Comparison of ENCODE assay signal across 15 mouse cellular contexts in genomic region chr19:8592873-8593408, GRCm38 (mm10). TPM values are rescaled to one million over a fixed set of nuclear protein-coding genes. Genes with fewer than 3 reads are reported as not detected.
DNase-seq lines count a peak whose midpoint lies in the region; ATAC-seq and TF ChIP-seq lines count a peak whose summit lies in the region.
"Had no signal": no experiment of that assay in that cellular context is flagged by ENCODE, and none has a peak within 500 bp of the region (broad histone marks: within the 10 kb centered on the region; RNA-seq: fewer than 3 reads in every experiment).

No protein-coding gene starts in this region.

- ATAC-seq in midbrain, postnatal 0 days (ENCODE audit: low FRiP score), result no peak
- no peak for ATAC-seq in midbrain, embryonic 13.5 days
- ATAC-seq: forebrain, postnatal 0 days had no signal

- 56% methylated on average over 6 of the region's 6 CpGs for WGBS in heart, embryonic 10.5 days
- WGBS in midbrain, postnatal 0 days, result 55% methylated on average over 6 of the region's 6 CpGs
- 60% methylated on average over 6 of the region's 6 CpGs for WGBS in midbrain, embryonic 13.5 days

- no peaks in the 10 kb centered on the region for H3K9me3 ChIP-seq in heart, embryonic 10.5 days
- H3K9me3 ChIP-seq in midbrain, postnatal 0 days (ENCODE audit: low read length), result no peaks in the 10 kb centered on the region
- no peaks in the 10 kb centered on the region for H3K9me3 ChIP-seq in midbrain, embryonic 13.5 days

- H3K4me2 ChIP-seq in midbrain, postnatal 0 days (ENCODE audit: low read depth, low read length, poor library complexity, severe bottlenecking), result 0 out of 2 replicates have a peak overlapping the region, but pooled peaks have one; percentile 2
- no peak overlapping the region for H3K4me2 ChIP-seq in midbrain, embryonic 13.5 days (replicated peaks)

- no peak overlapping the region for H3K9ac ChIP-seq in midbrain, postnatal 0 days (replicated peaks; ENCODE audit: low read length, poor library complexity, severe bottlenecking)
- H3K9ac ChIP-seq in midbrain, embryonic 13.5 days (replicated peaks), result no peak overlapping the region
- H3K9ac ChIP-seq: forebrain, postnatal 0 days had no signal

- DNase-seq in heart, embryonic 10.5 days (ENCODE audit: low spot score), result no peak
- DNase-seq in heart, postnatal 4 days, result no peak
- DNase-seq in midbrain, postnatal 0 days (ENCODE audit: low spot score), result no peak
- peak; percentile 68 for DNase-seq in kidney, postnatal 14 days
- peak; percentile 17 to 25 for DNase-seq in thymus, postnatal 36 days
- no peak for DNase-seq in adrenal gland, postnatal 36 days
- no peak for DNase-seq in spleen, postnatal 36 days (ENCODE audit: low spot score in 2 of 2)
- DNase-seq: adrenal gland, postnatal 25 days; forebrain, postnatal 0 days; layer of hippocampus, postnatal 36 days had no signal

- no peak overlapping the region for H3K4me3 ChIP-seq in heart, embryonic 10.5 days
- H3K4me3 ChIP-seq in midbrain, postnatal 0 days (ENCODE audit: low read depth, low read length), result no peak overlapping the region
- no peak overlapping the region for H3K4me3 ChIP-seq in midbrain, embryonic 13.5 days (replicated peaks)

- no peaks in the 10 kb centered on the region for H3K36me3 ChIP-seq in heart, embryonic 10.5 days
- H3K36me3 ChIP-seq in midbrain, postnatal 0 days (ENCODE audit: insufficient read depth, low read length), result no peaks in the 10 kb centered on the region
- H3K36me3 ChIP-seq in midbrain, embryonic 13.5 days, result no peaks in the 10 kb centered on the region

- TF ChIP-seq CTCF in midbrain, postnatal 0 days (IDR thresholded peaks at IDR 0.05), result no peak

- H3K4me1 ChIP-seq in heart, embryonic 10.5 days, result peaks cover 39% of the 10 kb centered on the region
- H3K4me1 ChIP-seq in midbrain, postnatal 0 days (ENCODE audit: insufficient read depth, low read length), result no peaks in the 10 kb centered on the region
- H3K4me1 ChIP-seq in midbrain, embryonic 13.5 days (replicated peaks), result peaks cover 18% of the 10 kb centered on the region

- peak overlapping the region; percentile 17; the same call in 1 of the 2 replicates for H3K27ac ChIP-seq in heart, embryonic 10.5 days
- no peak overlapping the region for H3K27ac ChIP-seq in midbrain, postnatal 0 days (ENCODE audit: low read depth, low read length)
- H3K27ac ChIP-seq in midbrain, embryonic 13.5 days, result no peak overlapping the region

- no peaks in the 10 kb centered on the region for H3K27me3 ChIP-seq in heart, embryonic 10.5 days (ENCODE audit: insufficient read depth, poor library complexity, severe bottlenecking)
- no peaks in the 10 kb centered on the region for H3K27me3 ChIP-seq in midbrain, postnatal 0 days (ENCODE audit: insufficient read depth, low read length)
- H3K27me3 ChIP-seq in midbrain, embryonic 13.5 days, result no peaks in the 10 kb centered on the region

RNA-seq across cellular contexts. Expression of gene Slc22a8, which starts 1.9 kb away (rescaled TPM):
- 0.23 and 0.48 TPM in 2 replicates for polyA plus RNA-seq in heart, embryonic 10.5 days (2016; fragmentation: Nextera tagmentation; extraction: Ambion mirVana)
- total RNA-seq in heart, postnatal 4 days (2021), result not detected
- 12.9 and 14.7 TPM in 2 replicates for total RNA-seq in midbrain, postnatal 0 days (2014; rRNA removed)
- 20.3 and 20.9 TPM in 2 replicates for polyA plus RNA-seq in midbrain, postnatal 0 days (2015; fragmentation: Nextera tagmentation; extraction: Ambion mirVana)
- 3.8 and 4.2 TPM in 2 replicates for polyA plus RNA-seq in midbrain, embryonic 13.5 days (2015; fragmentation: Nextera tagmentation; extraction: Ambion mirVana)
- under 1 TPM in 1 of 2 experiments, not detected in 1; 0.36 TPM for total RNA-seq in adrenal gland, postnatal 36 days (2021)
- total RNA-seq: common myeloid progenitor, adult 5-6 weeks; gastrocnemius, postnatal 4 days had no signal
- polyA plus RNA-seq: inflammation-experienced regulatory T-cells, adult 6 months had no signal

RNA-seq across cellular contexts. Expression of gene Slc22a6, which starts 24.9 kb away (rescaled TPM):
- 0.04 TPM in 1 of 2 replicates, not detected in the other for polyA plus RNA-seq in heart, embryonic 10.5 days (2016; fragmentation: Nextera tagmentation; extraction: Ambion mirVana)
- not detected for total RNA-seq in heart, postnatal 4 days (2021)
- total RNA-seq in midbrain, postnatal 0 days (2014; rRNA removed), result 17.2 and 18.3 TPM in 2 replicates
- polyA plus RNA-seq in midbrain, postnatal 0 days (2015; fragmentation: Nextera tagmentation; extraction: Ambion mirVana), result 13.1 and 14.7 TPM in 2 replicates
- polyA plus RNA-seq in midbrain, embryonic 13.5 days (2015; fragmentation: Nextera tagmentation; extraction: Ambion mirVana), result 8.5 and 9.5 TPM in 2 replicates
- not detected for total RNA-seq in adrenal gland, postnatal 36 days (2021)
- total RNA-seq: adrenal gland, postnatal 25 days; common myeloid progenitor, adult 5-6 weeks; gastrocnemius, postnatal 4 days had no signal
- polyA plus RNA-seq: heart, postnatal 0 days; inflammation-experienced regulatory T-cells, adult 6 months had no signal

Comparison
In these comparisons a context has a peak if more than half of its experiments do, and no peak if none do; other contexts are left out.
1. DNase-seq: peak in kidney, postnatal 14 days (single experiment) and thymus, postnatal 36 days (2 of 2); none in heart, embryonic 10.5 days (single experiment), heart, postnatal 4 days (single experiment), midbrain, postnatal 0 days (single experiment), adrenal gland, postnatal 36 days (0 of 2) and spleen, postnatal 36 days (0 of 2).
2. RNA of gene Slc22a8, which starts 1.9 kb away (total RNA-seq): 12.9 to 14.7 TPM in midbrain, postnatal 0 days; 0.36 TPM in adrenal gland, postnatal 36 days and not detected in heart, postnatal 4 days; every median in the first group is over 10 times any median in the second.
3. RNA of gene Slc22a6, which starts 24.9 kb away (total RNA-seq): 17.2 to 18.3 TPM in midbrain, postnatal 0 days; not detected in heart, postnatal 4 days and not detected in adrenal gland, postnatal 36 days; every median in the first group is over 10 times any median in the second.